8 mouse cellular contexts compared by ENCODE assay signal in genomic region chr4:153975768-153976167, GRCm38 (mm10). TPM values are rescaled to one million over a fixed set of nuclear protein-coding genes. Genes with fewer than 3 reads are reported as not detected.
DNase-seq lines count a peak whose midpoint lies in the region; ATAC-seq lines count a peak whose summit lies in the region.

No protein-coding gene starts in this region.

- DNase-seq in heart, embryonic 10.5 days (ENCODE audit: low spot score) = no peak
- no peak for DNase-seq in heart, postnatal 4 days
- peak; percentile 44 for DNase-seq in A20 (ENCODE audit: low read depth, low spot score)
- DNase-seq in forebrain, embryonic 11.5 days (ENCODE audit: low spot score) = no peak
- DNase-seq in adrenal gland, postnatal 4 days (ENCODE audit: low spot score in 2 of 2) = no peak
- no peak for DNase-seq in gastrocnemius, adult 18-20 months (ENCODE audit: low spot score)
- DNase-seq in spleen, adult 12 weeks (ENCODE audit: low spot score) = no peak

- H3K27ac ChIP-seq in heart, embryonic 10.5 days = no peak overlapping the region
- H3K27ac ChIP-seq in forebrain, embryonic 11.5 days (ENCODE audit: low read depth, low read length) = no peak overlapping the region
- no peak overlapping the region for H3K27ac ChIP-seq in liver, embryonic 16.5 days (ENCODE audit: low read length)

- H3K4me1 ChIP-seq in heart, embryonic 10.5 days = peaks cover 23% of the 10 kb centered on the region
- peaks cover 2% of the 10 kb centered on the region; the same call in 1 of the 2 replicates for H3K4me1 ChIP-seq in forebrain, embryonic 11.5 days (replicated peaks; ENCODE audit: control insufficient read depth, insufficient read depth, low read length)
- H3K4me1 ChIP-seq in liver, embryonic 16.5 days (ENCODE audit: control insufficient read depth, low read depth, low read length) = peaks cover 28% of the 10 kb centered on the region

- H3K9ac ChIP-seq in forebrain, embryonic 11.5 days (ENCODE audit: low read length) = peak overlapping the region; percentile 92
- peak overlapping the region; percentile 88 for H3K9ac ChIP-seq in liver, embryonic 16.5 days (ENCODE audit: low read depth, low read length)

- peak overlapping the region; percentile 76 for H3K4me3 ChIP-seq in heart, embryonic 10.5 days
- peak overlapping the region; percentile 88 for H3K4me3 ChIP-seq in forebrain, embryonic 11.5 days (ENCODE audit: low read depth, low read length)
- peak overlapping the region; percentile 89 for H3K4me3 ChIP-seq in liver, embryonic 16.5 days (ENCODE audit: low read depth, low read length)

- no peak for ATAC-seq in forebrain, embryonic 11.5 days (replicated peaks; ENCODE audit: low FRiP score)
- ATAC-seq in liver, embryonic 16.5 days (ENCODE audit: low read depth) = no peak

- H3K9me3 ChIP-seq in heart, embryonic 10.5 days = no peaks in the 10 kb centered on the region
- no peaks in the 10 kb centered on the region for H3K9me3 ChIP-seq in forebrain, embryonic 11.5 days (ENCODE audit: control insufficient read depth, low read length)
- no peaks in the 10 kb centered on the region for H3K9me3 ChIP-seq in liver, embryonic 16.5 days (replicated peaks; ENCODE audit: control insufficient read depth, low read length)

- peaks cover 35% of the 10 kb centered on the region for H3K36me3 ChIP-seq in heart, embryonic 10.5 days
- no peaks in the 10 kb centered on the region; the same call in 1 of the 2 replicates for H3K36me3 ChIP-seq in forebrain, embryonic 11.5 days (ENCODE audit: control insufficient read depth, insufficient read depth, low read length)
- H3K36me3 ChIP-seq in liver, embryonic 16.5 days (ENCODE audit: control insufficient read depth, insufficient read depth) = no peaks in the 10 kb centered on the region; the same call in none of the 2 replicates

- H3K4me2 ChIP-seq in forebrain, embryonic 11.5 days (ENCODE audit: low read depth, low read length, severe bottlenecking) = peak overlapping the region; percentile 93
- H3K4me2 ChIP-seq in liver, embryonic 16.5 days (ENCODE audit: low read depth, low read length) = peak overlapping the region; percentile 98

- WGBS in heart, embryonic 10.5 days = 38% methylated on average over 6 of the region's 6 CpGs
- WGBS in forebrain, embryonic 11.5 days = 45% methylated on average over 6 of the region's 6 CpGs
- 28% methylated on average over 6 of the region's 6 CpGs for WGBS in liver, embryonic 16.5 days (ENCODE audit: insufficient replicate concordance)

- no peaks in the 10 kb centered on the region for H3K27me3 ChIP-seq in heart, embryonic 10.5 days (ENCODE audit: insufficient read depth, poor library complexity, severe bottlenecking)
- no peaks in the 10 kb centered on the region for H3K27me3 ChIP-seq in forebrain, embryonic 11.5 days (ENCODE audit: control insufficient read depth, insufficient read depth, low read length)
- H3K27me3 ChIP-seq in liver, embryonic 16.5 days (ENCODE audit: control insufficient read depth, insufficient read depth, low read depth, low read length) = no peaks in the 10 kb centered on the region

RNA-seq across cellular contexts. Expression of gene Cep104, which starts 0.8 kb away (rescaled TPM):
- 15.8 and 17.7 TPM in 2 replicates for polyA plus RNA-seq in heart, embryonic 10.5 days (2016; fragmentation: Nextera tagmentation; extraction: Ambion mirVana)
- total RNA-seq in heart, postnatal 4 days (2021) = 10 to 100 TPM; 24.1 to 26.4 TPM
- 22.6 and 24.9 TPM in 2 replicates for polyA plus RNA-seq in forebrain, embryonic 11.5 days (2014; fragmentation: Nextera tagmentation; extraction: Ambion mirVana)
- 5.3 and 5.6 TPM in 2 replicates for polyA plus RNA-seq in liver, embryonic 16.5 days (2015; fragmentation: Nextera tagmentation; extraction: Ambion mirVana)
- total RNA-seq in adrenal gland, postnatal 4 days (2021) = 10 to 100 TPM; 22.1 to 23.1 TPM
- 10 to 100 TPM; 26.5 to 27.9 TPM for total RNA-seq in gastrocnemius, adult 18-20 months (2021)

RNA-seq across cellular contexts. Expression of gene Dffb, which starts 0.8 kb away (rescaled TPM):
- 7.8 and 9.3 TPM in 2 replicates for polyA plus RNA-seq in heart, embryonic 10.5 days (2016; fragmentation: Nextera tagmentation; extraction: Ambion mirVana)
- total RNA-seq in heart, postnatal 4 days (2021) = 1 to 10 TPM; 5.8 to 6.2 TPM
- polyA plus RNA-seq in forebrain, embryonic 11.5 days (2014; fragmentation: Nextera tagmentation; extraction: Ambion mirVana) = 13.0 and 14.1 TPM in 2 replicates
- 6.7 and 6.9 TPM in 2 replicates for polyA plus RNA-seq in liver, embryonic 16.5 days (2015; fragmentation: Nextera tagmentation; extraction: Ambion mirVana)
- total RNA-seq in adrenal gland, postnatal 4 days (2021) = 10 to 100 TPM; 13.8 TPM
- under 1 TPM; 0.74 to 0.98 TPM for total RNA-seq in gastrocnemius, adult 18-20 months (2021)

RNA-seq across cellular contexts. Expression of gene A430005L14Rik, which starts 18.7 kb away (rescaled TPM):
- polyA plus RNA-seq in heart, embryonic 10.5 days (2016; fragmentation: Nextera tagmentation; extraction: Ambion mirVana) = 65.1 and 85.6 TPM in 2 replicates
- 10 to 100 TPM; 17.1 to 18.5 TPM for total RNA-seq in heart, postnatal 4 days (2021)
- 115 and 116 TPM in 2 replicates for polyA plus RNA-seq in forebrain, embryonic 11.5 days (2014; fragmentation: Nextera tagmentation; extraction: Ambion mirVana)
- polyA plus RNA-seq in liver, embryonic 16.5 days (2015; fragmentation: Nextera tagmentation; extraction: Ambion mirVana) = 45.4 and 52.0 TPM in 2 replicates
- 10 to 100 TPM; 25.1 to 26.9 TPM for total RNA-seq in adrenal gland, postnatal 4 days (2021)
- 10 to 100 TPM; 16.4 to 19.5 TPM for total RNA-seq in gastrocnemius, adult 18-20 months (2021)

RNA-seq across cellular contexts. Expression of gene Lrrc47, which starts 35.8 kb away (rescaled TPM):
- 18.5 and 27.0 TPM in 2 replicates for polyA plus RNA-seq in heart, embryonic 10.5 days (2016; fragmentation: Nextera tagmentation; extraction: Ambion mirVana)
- total RNA-seq in heart, postnatal 4 days (2021) = 10 to 100 TPM; 45.8 to 46.7 TPM
- 12.3 and 19.2 TPM in 2 replicates for polyA plus RNA-seq in forebrain, embryonic 11.5 days (2014; fragmentation: Nextera tagmentation; extraction: Ambion mirVana)
- 11.8 and 12.2 TPM in 2 replicates for polyA plus RNA-seq in liver, embryonic 16.5 days (2015; fragmentation: Nextera tagmentation; extraction: Ambion mirVana)
- total RNA-seq in adrenal gland, postnatal 4 days (2021) = 10 to 100 TPM; 64.2 to 65.6 TPM
- total RNA-seq in gastrocnemius, adult 18-20 months (2021) = 10 to 100 TPM; 26.3 to 27.8 TPM

RNA-seq across cellular contexts. Expression of gene Smim1, which starts 50.3 kb away (rescaled TPM):
- 120 and 132 TPM in 2 replicates for polyA plus RNA-seq in heart, embryonic 10.5 days (2016; fragmentation: Nextera tagmentation; extraction: Ambion mirVana)
- total RNA-seq in heart, postnatal 4 days (2021) = 10 to 100 TPM; 11.7 to 14.8 TPM
- polyA plus RNA-seq in forebrain, embryonic 11.5 days (2014; fragmentation: Nextera tagmentation; extraction: Ambion mirVana) = 10.2 and 10.5 TPM in 2 replicates
- 271 and 290 TPM in 2 replicates for polyA plus RNA-seq in liver, embryonic 16.5 days (2015; fragmentation: Nextera tagmentation; extraction: Ambion mirVana)
- 10 to 100 TPM; 62.0 to 63.3 TPM for total RNA-seq in adrenal gland, postnatal 4 days (2021)
- total RNA-seq in gastrocnemius, adult 18-20 months (2021) = 1 to 10 TPM; 1.4 to 2.2 TPM
